Mouse (Mus musculus): ENCODE measurements around the gene Cib3. TPM values are rescaled to one million over a fixed set of nuclear protein-coding genes. Genes with fewer than 3 reads are reported as not detected.

Gene Cib3
- polyA plus RNA-seq, 1 experiment from 2014 or later = not detected

DNA sequence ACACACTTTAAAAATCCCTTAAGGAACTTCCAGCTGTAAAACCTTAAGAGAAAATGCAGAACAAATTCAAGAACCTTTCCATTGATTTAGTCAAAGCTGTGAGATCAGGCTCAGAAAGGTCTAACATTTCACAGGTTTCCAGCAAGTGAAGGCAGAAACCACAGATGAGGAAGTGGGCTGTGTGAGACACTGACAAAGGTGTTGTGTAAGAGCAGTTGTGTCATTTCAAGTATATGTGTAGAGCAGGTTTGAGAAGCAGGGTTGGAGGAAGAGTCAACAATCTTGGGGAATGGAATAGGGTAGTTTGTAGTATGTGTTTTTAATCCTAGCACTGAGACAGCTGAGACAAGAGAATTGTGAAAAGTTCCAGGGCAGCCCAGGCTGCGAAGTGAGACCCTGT is 3.2 kb upstream of the Cib3 start:
- no peak for ATAC-seq (ENCODE audit: low FRiP score)
- H3K9ac ChIP-seq = no peak overlapping the region
- H3K27ac ChIP-seq = no peak overlapping the region

DNA sequence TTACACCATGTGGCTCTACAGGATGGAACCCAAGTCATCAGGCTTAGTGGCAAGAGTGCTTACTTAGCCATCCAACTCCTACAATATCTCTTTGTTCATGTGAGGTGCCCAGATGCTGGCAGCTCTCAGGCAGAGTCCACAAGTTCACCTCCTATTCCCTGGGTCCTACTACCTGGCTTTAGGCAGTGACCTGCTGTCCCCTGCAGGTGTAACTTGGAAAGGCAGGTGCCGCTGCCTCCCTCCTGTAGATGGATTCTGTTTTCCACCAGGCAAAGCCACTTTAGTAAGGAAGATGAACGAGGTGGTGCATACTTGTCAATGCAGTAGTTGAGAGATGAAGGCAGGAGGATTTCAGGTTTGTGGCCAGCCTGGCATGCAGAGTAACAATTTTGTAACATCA is 2.4 kb upstream of the Cib3 start:
- Histone ChIP-seq H3K9me3 (ENCODE audit: control insufficient read depth, low read length) (no peaks in the 10 kb centered on the region), H3K4me3 (replicated peaks; ENCODE audit: low read length) (no peak overlapping the region), H3K27ac (no peak overlapping the region), H3K36me3 (replicated peaks; ENCODE audit: control insufficient read depth, insufficient read depth) (no peaks in the 10 kb centered on the region), H3K4me1 (replicated peaks; ENCODE audit: control insufficient read depth, insufficient read depth, low read length) (peaks cover under 1% of the 10 kb centered on the region; the same call in 1 of the 2 replicates), H3K27me3 (ENCODE audit: control insufficient read depth, insufficient read depth, low read length) (0 out of 2 replicates have a peak, but pooled peaks cover 6% of the 10 kb centered on the region), H3K4me2 (replicated peaks) (no peak overlapping the region), H3K9ac (no peak overlapping the region)
- WGBS = 56% methylated on average over 2 of the region's 2 CpGs
- ATAC-seq (ENCODE audit: low FRiP score) (no peak), DNase-seq (ENCODE audit: low spot score) (no peak)

More for the DNA sequence above, 3.2 kb upstream of the Cib3 start:
- Histone ChIP-seq H3K27me3 (ENCODE audit: control insufficient read depth, insufficient read depth, low read length) (0 out of 2 replicates have a peak, but pooled peaks cover 6% of the 10 kb centered on the region), H3K9me3 (ENCODE audit: control insufficient read depth, low read length) (no peaks in the 10 kb centered on the region), H3K4me3 (replicated peaks; ENCODE audit: low read length) (no peak overlapping the region), H3K36me3 (replicated peaks; ENCODE audit: control insufficient read depth, insufficient read depth) (no peaks in the 10 kb centered on the region), H3K4me1 (replicated peaks; ENCODE audit: control insufficient read depth, insufficient read depth, low read length) (peaks cover 8% of the 10 kb centered on the region), H3K4me2 (replicated peaks) (no peak overlapping the region)
- DNase-seq (ENCODE audit: low spot score) = no peak
- 29% methylated on average over 1 of the region's 1 CpGs for WGBS

DNA sequence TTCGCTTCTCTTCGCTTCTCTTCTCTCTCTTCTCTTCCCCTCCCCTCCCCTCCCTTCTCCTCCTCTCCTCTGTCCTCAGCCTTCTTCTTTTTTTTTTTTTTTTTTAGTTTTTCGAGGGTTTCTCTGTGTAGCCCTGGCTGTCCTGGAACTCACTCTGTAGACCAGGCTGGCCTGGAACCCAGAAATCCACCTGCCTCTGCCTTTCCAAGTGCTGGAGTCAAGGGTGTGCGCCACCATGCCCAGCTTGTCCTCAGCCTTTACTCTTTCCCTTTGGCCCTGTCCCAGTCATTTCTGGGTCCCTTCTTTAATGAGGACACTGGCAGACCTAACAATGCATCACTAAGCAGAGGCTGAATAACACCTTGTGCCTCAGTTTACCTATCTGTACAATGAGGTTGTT is 899 bp upstream of the Cib3 start, which contains the start of gene Gm11034:
TSS of gene Gm11034 (minus strand) at position 101 of the 400 bp plus-strand sequence.
- Histone ChIP-seq H3K4me2 (replicated peaks) (no peak within 1 kb of the TSS), H3K4me3 (replicated peaks; ENCODE audit: low read length) (no peak within 1 kb of the TSS), H3K36me3 (replicated peaks; ENCODE audit: control insufficient read depth, insufficient read depth) (no peaks in the 10 kb centered on the region), H3K4me1 (replicated peaks; ENCODE audit: control insufficient read depth, insufficient read depth, low read length) (no peaks in the 10 kb centered on the region), H3K9me3 (ENCODE audit: control insufficient read depth, low read length) (no peaks in the 10 kb centered on the region), H3K27me3 (ENCODE audit: control insufficient read depth, insufficient read depth, low read length) (0 out of 2 replicates have a peak, but pooled peaks cover 6% of the 10 kb centered on the region), H3K27ac (no peak within 1 kb of the TSS), H3K9ac (no peak within 1 kb of the TSS)
- WGBS = 79% methylated on average over 4 of the region's 4 CpGs
- ATAC-seq (ENCODE audit: low FRiP score) = no peak
- DNase-seq (ENCODE audit: low spot score) = no peak

DNA sequence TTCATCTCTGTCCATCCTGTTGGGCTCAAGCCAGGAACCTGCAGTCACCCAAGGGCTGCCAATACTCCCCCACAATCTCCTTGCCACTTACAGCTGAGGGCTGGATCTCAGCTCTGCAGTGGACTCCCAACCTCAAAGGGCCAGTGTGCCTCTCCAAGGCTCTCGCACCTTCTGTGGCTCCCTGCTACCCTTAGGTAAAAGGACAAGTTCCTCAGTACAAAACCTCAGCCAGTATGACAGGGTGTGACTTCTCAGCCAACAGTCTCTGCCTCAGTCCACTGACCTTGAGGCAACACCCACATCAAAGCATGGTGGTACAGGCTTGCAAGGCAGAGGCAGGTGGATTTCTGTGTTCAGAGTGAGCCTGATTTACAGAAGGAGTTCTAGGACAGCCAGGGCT is 791 bp downstream of the Cib3 start:
- no peak overlapping the region for H3K4me2 ChIP-seq (replicated peaks)
- no peak overlapping the region for H3K9ac ChIP-seq
- no peaks in the 10 kb centered on the region for H3K9me3 ChIP-seq (ENCODE audit: control insufficient read depth, low read length)
- no peaks in the 10 kb centered on the region for H3K36me3 ChIP-seq (replicated peaks; ENCODE audit: control insufficient read depth, insufficient read depth)
- H3K4me1 ChIP-seq (replicated peaks; ENCODE audit: control insufficient read depth, insufficient read depth, low read length) = no peaks in the 10 kb centered on the region
- no peak overlapping the region for H3K4me3 ChIP-seq (replicated peaks; ENCODE audit: low read length)
- no peak for ATAC-seq (ENCODE audit: low FRiP score)
- no peak for DNase-seq (ENCODE audit: low spot score)
- no peak overlapping the region for H3K27ac ChIP-seq
- 92% methylated on average over 1 of the region's 1 CpGs for WGBS
- H3K27me3 ChIP-seq (ENCODE audit: control insufficient read depth, insufficient read depth, low read length) = 0 out of 2 replicates have a peak, but pooled peaks cover 3% of the 10 kb centered on the region

GRCm38 (mm10) chr8:72210710-72211109 is 1.9 kb downstream of the Cib3 start:
- no peak overlapping the region for H3K27ac ChIP-seq
- H3K4me3 ChIP-seq (replicated peaks; ENCODE audit: low read length) = no peak overlapping the region
- H3K27me3 ChIP-seq (ENCODE audit: control insufficient read depth, insufficient read depth, low read length) = no peaks in the 10 kb centered on the region
- no peak overlapping the region for H3K9ac ChIP-seq
- no peaks in the 10 kb centered on the region for H3K4me1 ChIP-seq (replicated peaks; ENCODE audit: control insufficient read depth, insufficient read depth, low read length)
- H3K36me3 ChIP-seq (replicated peaks; ENCODE audit: control insufficient read depth, insufficient read depth) = no peaks in the 10 kb centered on the region
- DNase-seq (ENCODE audit: low spot score) = no peak
- H3K9me3 ChIP-seq (ENCODE audit: control insufficient read depth, low read length) = no peaks in the 10 kb centered on the region
- 78% methylated on average over 2 of the region's 2 CpGs for WGBS
- ATAC-seq (ENCODE audit: low FRiP score) = no peak
- no peak overlapping the region for H3K4me2 ChIP-seq (replicated peaks)

DNA sequence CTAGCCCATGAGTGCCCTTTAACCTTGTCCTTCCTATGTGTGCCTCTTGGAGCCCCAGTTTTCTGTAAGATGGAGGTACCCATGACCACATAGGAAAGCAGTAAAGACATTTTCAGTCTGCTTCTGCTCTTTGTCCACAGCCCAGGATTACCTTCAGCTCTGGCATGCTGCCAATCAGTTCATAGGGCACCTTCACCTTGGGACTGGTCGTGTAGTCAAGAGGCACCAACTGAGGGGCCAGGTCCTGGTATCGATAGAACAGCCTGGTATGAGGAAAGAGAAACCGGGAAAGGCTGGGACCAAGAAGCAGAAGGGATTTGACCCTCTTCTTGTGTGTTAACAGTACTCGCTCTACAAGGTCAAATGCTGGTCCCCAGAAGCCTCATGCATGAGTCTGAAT is 2.4 kb downstream of the Cib3 start:
- Histone ChIP-seq H3K27me3 (ENCODE audit: control insufficient read depth, insufficient read depth, low read length) (no peaks in the 10 kb centered on the region), H3K4me3 (replicated peaks; ENCODE audit: low read length) (no peak overlapping the region), H3K4me1 (replicated peaks; ENCODE audit: control insufficient read depth, insufficient read depth, low read length) (no peaks in the 10 kb centered on the region), H3K9ac (no peak overlapping the region), H3K36me3 (replicated peaks; ENCODE audit: control insufficient read depth, insufficient read depth) (no peaks in the 10 kb centered on the region), H3K27ac (no peak overlapping the region), H3K9me3 (ENCODE audit: control insufficient read depth, low read length) (no peaks in the 10 kb centered on the region), H3K4me2 (replicated peaks) (no peak overlapping the region)
- WGBS = 80% methylated on average over 4 of the region's 4 CpGs
- DNase-seq (ENCODE audit: low spot score) (no peak), ATAC-seq (ENCODE audit: low FRiP score) (no peak)

GRCm38 (mm10) chr8:72208582-72208981 is 4.1 kb downstream of the Cib3 start:
- DNase-seq (ENCODE audit: low spot score) = no peak
- Histone ChIP-seq H3K36me3 (replicated peaks; ENCODE audit: control insufficient read depth, insufficient read depth) (no peaks in the 10 kb centered on the region), H3K4me3 (replicated peaks; ENCODE audit: low read length) (no peak overlapping the region), H3K4me2 (replicated peaks) (no peak overlapping the region), H3K9me3 (ENCODE audit: control insufficient read depth, low read length) (peaks cover 8% of the 10 kb centered on the region; the same call in 1 of the 2 replicates), H3K4me1 (replicated peaks; ENCODE audit: control insufficient read depth, insufficient read depth, low read length) (no peaks in the 10 kb centered on the region), H3K27me3 (ENCODE audit: control insufficient read depth, insufficient read depth, low read length) (no peaks in the 10 kb centered on the region), H3K27ac (no peak overlapping the region), H3K9ac (no peak overlapping the region)
- WGBS = 86% methylated on average over 1 of the region's 1 CpGs
- no peak for ATAC-seq (ENCODE audit: low FRiP score)

GRCm38 (mm10) chr8:72197997-72198396 is 14.6 kb downstream of the Cib3 start:
- no peak overlapping the region for H3K27ac ChIP-seq
- WGBS = 66% methylated on average over 8 of the region's 8 CpGs
- H3K9ac ChIP-seq = no peak overlapping the region
- H3K36me3 ChIP-seq (replicated peaks; ENCODE audit: control insufficient read depth, insufficient read depth) = no peaks in the 10 kb centered on the region
- H3K4me1 ChIP-seq (replicated peaks; ENCODE audit: control insufficient read depth, insufficient read depth, low read length) = no peaks in the 10 kb centered on the region
- no peak overlapping the region for H3K4me3 ChIP-seq (replicated peaks; ENCODE audit: low read length)
- ATAC-seq (ENCODE audit: low FRiP score) (no peak), DNase-seq (ENCODE audit: low spot score) (no peak)
- no peak overlapping the region for H3K4me2 ChIP-seq (replicated peaks)
- H3K27me3 ChIP-seq (ENCODE audit: control insufficient read depth, insufficient read depth, low read length) = no peaks in the 10 kb centered on the region
- peaks cover 17% of the 10 kb centered on the region for H3K9me3 ChIP-seq (ENCODE audit: control insufficient read depth, low read length)

- no peaks in the 10 kb centered on the region for H3K9me3 ChIP-seq (ENCODE audit: control insufficient read depth, low read length)
- no peak overlapping the region for H3K4me2 ChIP-seq (replicated peaks)
- no peaks in the 10 kb centered on the region for H3K27me3 ChIP-seq (ENCODE audit: control insufficient read depth, insufficient read depth, low read length)
- no peaks in the 10 kb centered on the region for H3K36me3 ChIP-seq (replicated peaks; ENCODE audit: control insufficient read depth, insufficient read depth)
- H3K4me3 ChIP-seq (replicated peaks; ENCODE audit: low read length) = no peak overlapping the region
- H3K9ac ChIP-seq = no peak overlapping the region
- no peak for DNase-seq (ENCODE audit: low spot score)
- no peak for ATAC-seq (ENCODE audit: low FRiP score)
- no peaks in the 10 kb centered on the region for H3K4me1 ChIP-seq (replicated peaks; ENCODE audit: control insufficient read depth, insufficient read depth, low read length)
- H3K27ac ChIP-seq = no peak overlapping the region
Measured at GRCm38 (mm10) chr8:72192065-72192464, 20.6 kb downstream of the Cib3 start.

DNA sequence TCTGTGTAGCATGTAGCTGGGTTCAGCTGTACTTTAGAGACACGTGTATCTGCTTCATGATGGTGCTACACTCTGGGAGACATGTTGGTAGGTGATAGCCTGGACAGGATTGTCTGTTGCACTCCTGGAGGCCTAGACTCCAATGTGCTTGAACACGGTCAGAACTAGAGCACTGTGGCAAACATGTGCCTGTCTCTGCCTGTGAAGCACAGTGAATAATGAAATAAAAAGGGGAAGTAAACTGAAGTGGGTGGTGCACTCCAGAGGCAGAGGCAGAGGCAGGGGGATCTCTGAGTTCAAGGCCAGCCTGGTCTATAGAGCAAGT is 22.5 kb downstream of the Cib3 start:
- WGBS = 88% methylated on average over 2 of the region's 2 CpGs
- Histone ChIP-seq H3K4me2 (replicated peaks) (no peak overlapping the region), H3K36me3 (replicated peaks; ENCODE audit: control insufficient read depth, insufficient read depth) (no peaks in the 10 kb centered on the region), H3K27me3 (ENCODE audit: control insufficient read depth, insufficient read depth, low read length) (no peaks in the 10 kb centered on the region), H3K9me3 (ENCODE audit: control insufficient read depth, low read length) (no peaks in the 10 kb centered on the region), H3K9ac (no peak overlapping the region), H3K27ac (no peak overlapping the region), H3K4me1 (replicated peaks; ENCODE audit: control insufficient read depth, insufficient read depth, low read length) (no peaks in the 10 kb centered on the region), H3K4me3 (replicated peaks; ENCODE audit: low read length) (no peak overlapping the region)
- DNase-seq (ENCODE audit: low spot score) (no peak), ATAC-seq (ENCODE audit: low FRiP score) (no peak)
